Mouse (Mus musculus) midbrain, embryonic 14.5 days (tissue): ENCODE measurements at regions not wholly inside any gene's neighbourhood (a gene's known extent, or its start where the extent isn't known, plus 50 kb on each side); places are given as distances from the start of the nearest gene placed in this dataset.
A peak's percentile ranks its signal among the peaks of the same experiment; 100 is the strongest.

Experiments
- ATAC-seq: fragments of 200-750 bp; cut with Nextera tagmentation; 2 replicates; pipeline ENCODE4 v1.8.0; 2017; ENCODE audit warnings: moderate number of reproducible peaks, moderate library complexity; ENCODE audit not compliant: low FRiP score, low TSS enrichment
- DNase-seq: peaks from one replicate; pipeline ENCODE4 v3.0.0-alpha.2; 2015
- H3K27ac ChIP-seq: fragments of 300-500 bp; sonication (generic); replicated peaks from 2 replicates; pipeline ENCODE4 v1.5.1; 2014; ENCODE audit warnings: mild to moderate bottlenecking, low read depth, low read length, moderate library complexity
- H3K27me3 ChIP-seq: fragments of 300-500 bp; sonication (generic); 2 replicates; pipeline ENCODE4 v1.6.1; 2014; ENCODE audit warnings: low read length, control low read depth, mixed read lengths; ENCODE audit not compliant: control insufficient read depth, insufficient read depth
- H3K36me3 ChIP-seq: fragments of 300-500 bp; sonication (generic); 2 replicates; pipeline ENCODE4 v1.6.1; 2014; ENCODE audit warnings: low read length, control low read depth; ENCODE audit not compliant: control insufficient read depth, insufficient read depth
- H3K4me1 ChIP-seq: fragments of 300-500 bp; sonication (generic); 2 replicates; pipeline ENCODE4 v1.6.1; 2014; ENCODE audit warnings: mild to moderate bottlenecking, antibody characterized with exemption, low read length, control low read depth; ENCODE audit not compliant: control insufficient read depth, insufficient read depth
- H3K4me2 ChIP-seq: fragments of 300-500 bp; sonication (generic); 2 replicates; pipeline ENCODE4 v1.6.1; 2014; ENCODE audit warnings: mild to moderate bottlenecking, low read length, moderate library complexity
- H3K4me3 ChIP-seq: fragments of 300-500 bp; sonication (generic); replicated peaks from 2 replicates; pipeline ENCODE4 v1.5.1; 2014; ENCODE audit warnings: low read depth, low read length
- H3K9ac ChIP-seq: fragments of 300-500 bp; sonication (generic); replicated peaks from 2 replicates; pipeline ENCODE4 v1.6.1; 2014; ENCODE audit warnings: mild to moderate bottlenecking, low read length, moderate library complexity
- H3K9me3 ChIP-seq: fragments of 300-500 bp; sonication (generic); 2 replicates; pipeline ENCODE4 v1.6.1; 2016; ENCODE audit warnings: low read length, control low read depth, mixed read lengths; ENCODE audit not compliant: control insufficient read depth
- WGBS: fragments of 180-500 bp; shearing (Covaris S2); extraction: QIAGEN DNeasy Blood & Tissue Kit; methylation state at CpG from one replicate; pipeline ENCODE4 v1.1.7; 2014; 5-methylcytosine and 5-hydroxymethylcytosine counted together

DNA sequence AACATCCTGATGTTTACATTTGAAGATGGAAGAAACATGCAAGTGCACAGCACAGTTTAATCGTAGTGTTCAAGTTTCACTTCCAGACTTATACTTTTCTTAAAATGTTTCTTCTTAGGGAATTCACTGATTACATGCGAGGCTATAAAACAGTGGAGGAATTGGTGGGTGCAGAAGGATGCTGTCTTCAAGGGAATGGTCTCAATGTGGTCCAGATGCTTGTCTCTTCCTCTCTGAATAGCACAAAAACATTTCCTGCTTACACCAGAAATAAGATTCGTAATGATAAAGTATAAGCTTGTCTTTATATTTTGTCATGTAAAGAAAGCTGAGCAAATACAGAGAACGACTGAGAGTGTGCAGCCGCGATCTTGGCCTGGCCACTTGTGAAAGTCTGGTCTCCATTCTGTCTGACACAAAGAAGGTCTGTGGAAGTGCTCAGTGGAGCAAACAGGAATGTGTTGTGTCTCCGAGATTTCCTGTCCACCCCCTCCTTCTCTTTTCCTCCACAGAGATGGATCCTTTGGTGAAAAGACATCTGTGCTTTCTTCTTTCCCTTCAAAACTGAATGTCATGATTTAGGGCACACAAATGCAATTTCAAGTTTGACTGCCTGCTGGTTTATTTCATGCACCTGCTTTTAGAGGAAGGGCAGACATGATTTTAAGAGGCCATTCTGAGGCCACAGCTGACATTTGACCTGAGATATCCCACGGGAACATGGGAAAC is 346.1 kb upstream of the Rgmb start:
- ATAC-seq, result no peak

DNA sequence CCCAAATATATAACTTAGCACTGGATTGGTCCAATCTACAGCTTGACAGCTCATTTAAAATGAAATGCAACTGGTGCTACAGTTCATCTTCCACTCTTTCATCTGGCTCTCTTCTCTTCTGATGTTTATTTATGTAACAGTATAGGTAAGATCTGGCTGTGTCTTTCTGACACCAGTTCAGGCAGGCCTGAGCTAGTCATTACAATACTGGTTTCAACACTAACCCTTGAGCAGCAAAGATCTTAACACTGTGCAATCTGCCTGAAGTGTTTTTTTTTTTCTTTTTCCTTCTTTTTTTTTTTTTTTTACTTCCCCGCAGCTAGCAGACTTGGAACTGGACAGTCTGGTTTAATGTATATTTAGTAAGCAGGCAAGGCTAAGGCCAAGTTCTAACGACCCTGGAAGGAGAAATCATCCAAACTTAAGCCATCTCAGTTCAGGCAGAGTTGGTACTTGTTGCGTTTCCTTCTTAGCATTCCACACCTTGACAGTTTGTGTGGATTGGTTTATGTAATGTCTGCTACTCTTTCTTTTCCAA is 342.8 kb upstream of the Rgmb start:
- Histone ChIP-seq H3K4me2 (no peak overlapping the region), H3K9me3 (no peaks in the 10 kb centered on the region), H3K4me1 (no peaks in the 10 kb centered on the region), H3K9ac (no peak overlapping the region), H3K27ac (no peak overlapping the region), H3K36me3 (no peaks in the 10 kb centered on the region), H3K27me3 (no peaks in the 10 kb centered on the region), H3K4me3 (no peak overlapping the region)
- ATAC-seq, result no peak
- DNase-seq, result no peak
- 84% methylated on average over 3 of the region's 3 CpGs for WGBS

More for the DNA sequence above, 346.1 kb upstream of the Rgmb start:
- WGBS, result 54% methylated on average over 8 of the region's 8 CpGs
- no peaks in the 10 kb centered on the region for H3K36me3 ChIP-seq
- H3K27ac ChIP-seq, result no peak overlapping the region
- H3K9ac ChIP-seq, result no peak overlapping the region
- no peaks in the 10 kb centered on the region for H3K9me3 ChIP-seq
- no peak overlapping the region for H3K4me2 ChIP-seq
- peak; percentile 14 for DNase-seq
- H3K4me1 ChIP-seq, result no peaks in the 10 kb centered on the region
- H3K4me3 ChIP-seq, result no peak overlapping the region
- H3K27me3 ChIP-seq, result no peaks in the 10 kb centered on the region

DNA sequence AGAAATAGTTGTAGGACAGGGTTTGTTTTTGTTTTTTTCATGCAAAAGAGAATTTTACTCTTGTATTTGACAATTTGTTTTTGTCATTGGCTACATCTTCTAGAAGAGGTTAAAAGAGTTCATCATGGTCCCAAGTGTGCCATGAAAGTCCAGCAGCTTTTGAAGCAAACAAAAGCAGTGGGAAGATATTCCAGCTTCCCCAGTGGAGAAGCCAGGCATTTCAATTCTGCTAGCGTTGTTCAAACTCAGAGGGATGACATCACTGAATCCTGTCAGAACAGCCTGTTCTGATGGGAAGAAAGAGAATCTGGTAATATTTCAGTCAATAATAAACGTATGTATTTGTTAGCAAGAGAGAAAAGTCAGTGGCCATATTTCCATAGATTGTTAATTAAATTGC is 335.9 kb upstream of the Rgmb start:
- Histone ChIP-seq H3K9me3 (no peaks in the 10 kb centered on the region), H3K4me2 (no peak overlapping the region), H3K4me1 (no peaks in the 10 kb centered on the region), H3K36me3 (no peaks in the 10 kb centered on the region), H3K27ac (no peak overlapping the region), H3K27me3 (no peaks in the 10 kb centered on the region), H3K9ac (no peak overlapping the region), H3K4me3 (no peak overlapping the region)
- DNase-seq (no peak), ATAC-seq (no peak)
- WGBS, result 69% methylated on average over 2 of the region's 2 CpGs

DNA sequence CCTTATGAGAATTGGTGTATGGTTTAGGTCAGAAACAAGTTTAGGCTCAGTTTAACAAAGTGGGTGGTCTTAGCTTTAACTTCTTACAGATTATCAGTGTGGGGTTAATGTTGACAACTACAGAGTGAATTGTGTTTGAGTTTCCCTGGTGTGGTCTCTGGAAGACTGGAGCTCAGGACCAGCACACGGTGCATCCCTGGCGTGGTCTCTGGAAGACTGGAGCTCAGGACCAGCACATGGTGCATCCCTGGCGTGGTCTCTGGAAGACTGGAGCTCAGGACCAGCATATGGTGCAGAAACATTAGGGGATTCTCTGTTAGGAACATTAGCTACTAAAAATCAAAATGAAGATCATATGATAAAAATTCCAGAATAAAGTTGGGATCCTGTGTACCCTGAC is 327.3 kb upstream of the Rgmb start:
- 42% methylated on average over 3 of the region's 3 CpGs for WGBS
- DNase-seq (no peak), ATAC-seq (no peak)
- Histone ChIP-seq H3K4me3 (no peak overlapping the region), H3K9me3 (no peaks in the 10 kb centered on the region), H3K36me3 (no peaks in the 10 kb centered on the region), H3K9ac (no peak overlapping the region), H3K4me1 (no peaks in the 10 kb centered on the region), H3K27ac (no peak overlapping the region), H3K27me3 (no peaks in the 10 kb centered on the region), H3K4me2 (no peak overlapping the region)

DNA sequence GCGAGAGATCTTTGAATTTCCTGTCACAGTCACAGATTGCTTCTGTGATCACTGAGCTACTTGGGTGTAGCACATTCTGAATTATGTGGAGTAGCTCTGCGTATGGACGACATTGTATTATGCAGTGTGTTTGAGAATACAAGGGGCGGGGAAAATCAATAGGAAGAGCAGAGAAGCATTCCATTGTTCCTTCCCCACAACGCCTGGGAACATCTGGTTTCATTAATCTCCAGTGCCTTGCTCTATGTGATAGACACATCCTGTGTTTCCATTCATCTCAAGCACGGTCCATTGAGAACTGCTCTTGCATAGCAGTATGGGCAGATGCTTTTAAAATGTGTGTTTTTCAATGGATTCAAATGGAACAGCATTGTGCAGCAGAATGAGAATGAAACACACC is 326.9 kb upstream of the Rgmb start:
- H3K4me3 ChIP-seq, result no peak overlapping the region
- H3K9me3 ChIP-seq, result no peaks in the 10 kb centered on the region
- H3K27me3 ChIP-seq, result no peaks in the 10 kb centered on the region
- no peak overlapping the region for H3K4me2 ChIP-seq
- H3K9ac ChIP-seq, result no peak overlapping the region
- no peaks in the 10 kb centered on the region for H3K36me3 ChIP-seq
- 20% methylated on average over 6 of the region's 6 CpGs for WGBS
- no peak overlapping the region for H3K27ac ChIP-seq
- DNase-seq (peak; percentile 26), ATAC-seq (peak; percentile 27; the same call in 1 of the 2 replicates)
- no peaks in the 10 kb centered on the region for H3K4me1 ChIP-seq

DNA sequence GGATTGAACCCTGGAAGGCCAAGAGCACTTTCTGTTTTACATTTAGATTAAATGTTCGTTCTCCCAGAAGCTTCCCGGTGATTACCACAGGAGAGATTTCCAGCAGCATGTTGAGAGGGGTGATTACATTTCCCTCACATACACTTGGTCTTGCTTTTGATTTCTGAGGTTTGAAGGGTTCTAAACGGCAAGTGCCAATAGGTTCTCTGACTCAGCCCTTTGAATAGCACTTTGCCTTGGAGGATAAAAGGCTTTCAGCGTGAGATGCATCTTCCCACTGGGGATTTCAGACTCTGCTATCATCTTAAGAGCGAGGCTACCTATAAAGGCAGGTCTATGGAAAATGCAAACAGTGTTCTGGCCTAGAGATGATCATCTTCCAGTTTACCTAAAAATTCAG is 326.3 kb upstream of the Rgmb start:
- Histone ChIP-seq H3K27me3 (no peaks in the 10 kb centered on the region), H3K4me2 (no peak overlapping the region), H3K4me3 (no peak overlapping the region), H3K9ac (no peak overlapping the region), H3K36me3 (no peaks in the 10 kb centered on the region), H3K4me1 (no peaks in the 10 kb centered on the region), H3K27ac (peak overlapping the region; percentile 14; the same call in 1 of the 2 replicates), H3K9me3 (no peaks in the 10 kb centered on the region)
- DNase-seq (peak; percentile 46), ATAC-seq (no peak)
- 32% methylated on average over 5 of the region's 5 CpGs for WGBS

DNA sequence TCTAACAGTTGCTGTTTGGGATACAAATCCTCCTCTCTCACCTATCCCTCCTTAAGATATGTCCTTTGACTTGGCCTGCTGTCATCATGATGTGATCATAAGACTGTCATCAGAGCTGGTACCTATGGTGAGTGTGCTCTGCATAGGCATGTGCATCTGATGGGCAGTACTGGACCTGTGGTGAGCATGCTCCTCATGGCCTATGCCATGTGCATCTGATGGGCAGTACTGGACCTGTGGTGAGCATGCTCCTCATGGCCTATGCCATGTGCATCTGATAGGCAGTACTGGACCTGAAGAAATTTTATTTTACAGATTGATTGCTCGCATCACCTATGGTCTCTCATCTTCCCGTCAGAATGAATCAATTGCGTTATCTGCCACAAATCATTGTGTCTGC is 325.8 kb upstream of the Rgmb start:
- 88% methylated on average over 3 of the region's 3 CpGs for WGBS
- no peak for ATAC-seq
- no peak overlapping the region for H3K27ac ChIP-seq
- no peaks in the 10 kb centered on the region for H3K9me3 ChIP-seq
- no peaks in the 10 kb centered on the region for H3K4me1 ChIP-seq
- H3K27me3 ChIP-seq, result no peaks in the 10 kb centered on the region
- H3K9ac ChIP-seq, result no peak overlapping the region
- H3K4me2 ChIP-seq, result no peak overlapping the region
- no peak overlapping the region for H3K4me3 ChIP-seq
- DNase-seq, result no peak
- no peaks in the 10 kb centered on the region for H3K36me3 ChIP-seq

DNA sequence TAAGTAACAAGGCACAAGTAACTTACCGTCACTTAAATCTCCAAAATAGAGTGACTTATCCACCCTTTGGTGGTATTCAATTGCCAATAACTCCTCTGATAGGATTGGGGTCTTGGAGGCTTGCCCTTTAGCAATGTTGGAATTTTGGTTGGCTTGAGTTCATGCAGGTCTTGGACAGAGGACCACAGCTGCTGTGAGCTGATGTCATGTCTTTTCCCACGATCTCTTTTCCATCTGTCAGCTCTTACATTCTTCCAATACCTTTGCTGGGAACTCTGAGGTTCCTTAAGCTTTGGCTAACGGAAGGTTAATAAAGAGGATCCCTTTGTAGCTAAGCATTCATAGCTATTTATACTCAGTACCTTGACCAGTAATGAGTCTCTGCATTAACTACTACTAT is 324.7 kb upstream of the Rgmb start:
- no peaks in the 10 kb centered on the region for H3K27me3 ChIP-seq
- no peak for ATAC-seq
- no peaks in the 10 kb centered on the region for H3K36me3 ChIP-seq
- no peak for DNase-seq
- no peaks in the 10 kb centered on the region for H3K4me1 ChIP-seq
- no peak overlapping the region for H3K4me2 ChIP-seq
- 91% methylated on average over 3 of the region's 3 CpGs for WGBS
- H3K9me3 ChIP-seq, result no peaks in the 10 kb centered on the region
- H3K4me3 ChIP-seq, result no peak overlapping the region
- no peak overlapping the region for H3K27ac ChIP-seq
- H3K9ac ChIP-seq, result no peak overlapping the region
